Mouse (Mus musculus) common myeloid progenitor, adult 5-6 weeks (primary cell): ENCODE measurements at regions not wholly inside any gene's neighbourhood (a gene's known extent, or its start where the extent isn't known, plus 50 kb on each side); places are given as distances from the start of the nearest gene placed in this dataset.

Experiments
- ATAC-seq: replicated peaks from 2 replicates; pipeline ENCODE4 v1.8.0; 2016; ENCODE audit warnings: low read depth, mild to moderate bottlenecking, moderate TSS enrichment, inconsistent platforms; ENCODE audit not compliant: poor library complexity, severe bottlenecking

DNA sequence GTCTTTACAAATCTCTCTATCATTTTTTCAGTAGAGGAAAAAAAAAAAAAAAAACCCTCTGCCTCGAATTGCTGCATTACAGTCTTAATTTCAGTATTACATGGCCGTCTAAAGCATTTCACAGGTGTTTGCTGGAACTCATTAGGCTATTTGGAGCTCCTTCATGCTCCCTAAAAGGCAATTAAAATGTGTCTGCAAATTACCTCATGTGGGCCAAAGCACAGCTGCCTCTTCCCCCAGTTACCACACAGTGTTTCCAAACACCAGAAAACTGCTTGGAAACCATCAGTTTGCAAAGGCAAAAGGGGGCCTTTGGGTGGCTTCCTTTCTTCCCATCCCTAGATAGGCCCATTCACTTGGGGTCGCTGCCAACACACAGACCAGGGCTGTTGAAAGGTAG is 435.6 kb upstream of the Tenm2 start:
- ATAC-seq: no peak

DNA sequence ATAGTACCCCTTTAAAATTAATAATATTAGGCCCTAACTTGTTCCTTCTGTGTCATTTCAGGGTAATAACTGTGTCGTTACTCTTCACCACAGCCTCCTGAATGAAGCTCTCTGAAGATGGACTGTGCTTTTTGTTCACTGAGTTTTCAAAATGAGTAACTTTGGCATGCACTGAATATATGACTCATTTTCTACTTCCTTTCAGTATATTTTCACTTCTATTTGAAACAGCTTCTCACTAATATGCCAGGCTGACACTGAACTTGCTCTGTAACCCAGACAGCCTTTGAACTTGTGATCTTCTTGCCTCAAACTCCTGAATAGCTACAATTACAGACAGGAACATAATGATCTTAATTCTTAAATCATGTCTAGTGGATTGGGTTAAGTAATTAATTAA is 431.2 kb upstream of the Tenm2 start:
- ATAC-seq: no peak

DNA sequence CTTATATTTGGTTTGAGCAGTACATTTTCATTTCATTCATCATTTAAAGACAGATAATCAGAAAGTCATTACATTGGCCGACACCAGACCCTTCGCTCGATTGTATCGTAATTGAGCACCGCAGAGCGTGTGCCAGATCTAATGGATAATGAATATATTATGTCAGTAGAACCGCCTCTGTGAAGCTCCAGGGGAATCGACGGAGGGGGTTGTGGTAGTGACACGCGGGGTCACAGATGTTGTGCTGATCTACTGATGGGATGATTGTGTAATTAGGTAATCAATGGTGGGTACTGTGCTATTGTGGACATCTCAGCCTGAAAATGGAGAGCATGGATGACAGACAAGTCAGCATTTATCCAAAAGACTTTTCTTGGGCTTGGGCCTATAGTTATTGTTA is 414.3 kb upstream of the Tenm2 start:
- no peak for ATAC-seq

DNA sequence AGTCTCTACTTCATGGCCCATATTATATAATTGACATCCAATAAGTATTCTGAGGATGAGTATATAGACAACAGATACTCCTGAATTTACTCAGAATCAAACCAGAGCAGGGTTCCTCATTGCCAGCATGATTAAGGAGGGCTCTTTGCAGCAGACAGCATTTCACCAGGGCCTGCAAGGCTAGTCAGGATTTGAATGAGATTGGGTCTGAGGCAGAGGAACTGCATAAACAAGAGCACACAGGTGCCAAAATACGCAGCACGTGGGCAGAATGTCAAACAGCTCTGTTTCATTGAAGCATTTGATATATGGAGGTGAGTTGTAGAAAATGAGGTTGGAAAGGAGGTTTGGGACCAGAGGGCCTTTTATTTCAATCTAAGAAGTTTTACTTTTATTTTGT is 387.5 kb upstream of the Tenm2 start:
- no peak for ATAC-seq

DNA sequence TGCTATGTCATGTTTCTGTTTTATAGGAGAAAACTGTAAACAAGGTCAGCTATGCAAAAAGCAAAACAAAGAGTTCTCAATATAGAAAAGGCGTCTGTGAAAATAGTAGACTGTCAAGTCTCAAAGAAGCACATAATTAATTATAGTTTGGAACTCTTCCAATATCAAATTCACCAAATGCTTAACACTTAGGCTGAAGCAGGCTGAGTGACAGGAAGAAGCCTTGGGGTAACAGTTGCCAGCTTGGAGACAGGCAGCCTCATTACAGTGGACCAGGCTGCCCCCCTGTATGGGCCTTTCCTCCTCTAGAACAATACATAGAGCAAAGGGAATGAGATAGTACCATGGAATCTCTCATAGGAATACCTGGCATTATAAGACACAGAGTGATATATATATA is 364.8 kb upstream of the Tenm2 start:
- no peak for ATAC-seq

DNA sequence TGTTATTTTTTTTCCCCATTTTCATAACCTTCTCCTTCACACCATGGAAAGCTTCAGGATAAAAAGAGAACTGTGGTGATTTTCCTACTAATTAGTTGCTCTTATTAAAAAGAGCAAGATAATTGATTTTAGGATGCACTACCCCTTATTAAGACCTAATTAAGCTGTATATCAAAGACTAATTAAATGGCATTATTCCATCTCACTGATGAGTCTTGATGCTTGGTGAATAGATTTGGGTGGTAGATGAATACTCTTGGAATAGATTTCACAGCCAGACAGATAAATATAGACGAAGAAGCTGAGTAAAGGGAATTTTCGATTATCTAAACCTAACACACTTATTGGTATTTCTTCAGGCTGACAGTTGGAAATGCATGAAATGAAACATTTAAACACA is 346.5 kb upstream of the Tenm2 start:
- no peak for ATAC-seq

DNA sequence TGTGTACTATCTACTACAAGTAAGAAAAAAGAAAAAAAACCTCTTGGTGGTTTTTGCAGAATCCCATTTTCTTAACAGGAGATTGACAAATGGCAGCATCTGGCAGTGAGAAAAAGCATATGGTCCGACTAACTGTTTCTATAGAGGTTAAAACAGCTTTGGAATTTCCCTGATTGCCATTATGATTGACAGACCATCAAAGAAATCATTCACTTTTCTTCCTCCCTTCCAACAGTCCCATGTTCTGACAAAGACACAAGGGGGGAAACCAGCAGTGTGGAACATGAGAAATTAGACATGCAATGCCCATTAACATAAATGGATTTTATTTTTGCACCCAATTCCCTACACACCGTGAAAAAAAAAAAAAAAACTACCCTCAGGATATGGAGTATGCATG is 297.9 kb upstream of the Tenm2 start:
- no peak for ATAC-seq

DNA sequence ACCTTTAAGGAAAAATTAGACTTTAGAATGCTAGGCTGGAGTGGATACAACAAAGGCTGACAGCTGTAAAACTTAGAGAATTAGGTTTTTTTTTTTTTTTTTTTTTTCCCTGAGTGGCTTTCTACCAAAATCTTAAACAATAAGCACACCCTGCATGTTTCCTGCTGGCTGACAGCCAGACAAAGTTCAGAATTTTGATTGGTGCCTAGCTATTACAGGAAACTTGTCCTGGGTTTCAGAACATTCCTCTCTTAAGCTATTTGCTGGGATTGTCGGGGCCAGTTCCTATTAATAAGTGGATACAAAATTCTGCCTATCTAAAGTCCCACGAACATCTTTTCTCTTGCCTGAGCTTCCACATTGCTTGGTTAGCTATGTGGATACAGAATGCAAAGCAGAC is 296.7 kb upstream of the Tenm2 start:
- ATAC-seq: no peak

DNA sequence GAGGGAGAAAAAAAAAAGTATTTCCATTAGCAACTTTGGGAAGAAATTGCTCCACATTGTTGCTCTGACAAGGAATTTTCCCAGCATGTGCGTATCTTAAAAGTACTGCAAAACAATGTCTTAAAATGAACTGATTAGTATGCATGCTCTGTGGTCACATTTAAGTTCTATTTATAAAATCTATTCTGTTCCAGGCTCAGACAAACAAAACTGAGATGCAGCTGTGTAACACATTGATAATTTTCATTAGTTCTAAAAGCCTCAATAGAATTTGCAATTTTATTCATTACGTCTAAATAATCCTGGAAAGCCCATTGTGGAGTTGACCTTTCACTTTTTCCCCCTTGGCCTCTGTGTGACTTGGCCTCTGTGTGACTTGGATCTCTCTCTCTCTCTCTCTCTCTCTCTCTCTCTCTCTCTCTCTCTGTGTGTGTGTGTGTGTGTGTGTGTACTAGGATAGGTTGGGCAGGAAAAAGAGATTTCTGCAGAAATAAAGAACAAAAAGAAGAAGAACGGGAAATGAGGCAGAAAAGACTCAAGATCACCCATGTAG is 262.8 kb upstream of the Tenm2 start:
- no peak for ATAC-seq

DNA sequence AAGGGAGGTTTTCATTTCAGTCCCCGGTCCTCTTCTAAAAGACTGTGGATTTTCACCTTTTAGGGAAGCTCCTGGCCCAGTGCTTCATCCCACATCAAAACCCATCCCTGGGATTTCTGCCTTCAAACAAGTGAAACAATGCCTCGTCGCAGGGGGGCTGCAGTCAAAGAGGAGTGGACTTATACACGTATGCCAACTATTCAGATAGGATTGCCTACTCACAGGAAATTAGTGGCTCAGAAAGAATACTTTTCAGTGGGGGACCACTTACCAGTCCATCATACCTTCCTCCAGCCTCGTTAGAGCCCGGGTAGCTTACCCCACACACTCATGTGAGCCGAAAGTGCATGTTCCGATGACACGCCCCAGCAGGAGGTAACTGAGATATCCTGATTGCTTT is 262.1 kb upstream of the Tenm2 start:
- ATAC-seq: no peak

DNA sequence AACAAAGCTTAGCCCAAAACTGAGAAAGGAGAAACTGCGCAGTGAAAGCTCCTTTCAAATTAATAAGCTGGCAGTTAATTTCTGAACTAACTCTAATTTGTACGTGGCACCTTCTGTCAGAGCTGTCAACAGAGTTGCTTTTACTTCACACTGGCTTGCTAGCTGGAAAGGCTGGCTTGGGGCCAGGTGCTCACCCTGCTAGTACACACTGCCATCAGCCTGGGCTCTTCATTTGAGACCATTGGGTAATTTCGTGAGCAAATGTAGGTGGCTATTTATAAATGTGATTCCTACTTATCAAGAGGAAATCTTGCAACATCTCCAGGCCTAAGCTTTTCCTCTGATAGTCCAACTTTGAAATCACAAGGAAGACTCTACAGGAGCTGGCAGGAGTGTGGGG is 244.5 kb upstream of the Tenm2 start:
- ATAC-seq: no peak

DNA sequence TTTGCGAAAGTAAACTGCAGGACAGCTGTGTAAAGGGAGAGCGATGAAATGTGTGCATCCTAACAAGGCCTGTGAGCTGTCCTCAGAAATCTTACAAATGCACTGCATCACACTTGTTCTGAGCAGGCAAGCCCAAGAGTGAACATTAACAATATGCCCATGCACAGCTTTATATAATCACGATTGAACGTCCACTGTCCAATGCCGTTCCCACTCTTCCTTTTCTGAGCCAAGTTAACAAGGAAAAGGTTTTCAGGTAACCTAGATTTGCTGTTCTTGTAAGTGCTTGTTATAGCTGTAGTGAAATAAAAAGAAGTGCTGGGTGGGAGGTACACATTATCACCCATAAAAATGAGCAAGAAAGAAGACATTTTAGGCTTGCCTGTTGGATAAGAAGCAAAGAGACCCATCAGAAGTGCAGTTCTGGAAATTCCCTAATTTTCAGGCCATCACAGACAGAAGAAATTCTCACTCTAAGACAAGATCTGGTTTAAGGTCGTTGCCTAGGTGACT is 243.3 kb upstream of the Tenm2 start:
- no peak for ATAC-seq

DNA sequence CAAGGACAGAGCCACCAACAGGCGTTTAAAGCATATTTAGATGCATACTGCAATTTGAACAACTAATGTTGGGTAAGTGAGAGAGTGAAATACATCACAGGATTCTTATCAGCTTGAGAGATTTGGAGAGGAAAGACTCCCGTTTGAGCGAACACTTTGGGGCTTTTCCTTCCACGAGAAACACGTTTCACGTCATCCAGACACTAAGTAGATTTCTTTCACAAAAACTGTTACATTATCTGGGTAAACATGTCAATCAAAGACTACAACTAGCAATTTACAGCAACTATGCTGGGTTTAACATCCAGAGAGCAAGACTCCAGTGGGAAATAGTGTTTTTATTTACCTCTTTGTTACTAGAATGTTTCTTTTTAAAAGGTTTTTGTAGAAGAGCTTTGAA is 238.3 kb upstream of the Tenm2 start:
- ATAC-seq: no peak

DNA sequence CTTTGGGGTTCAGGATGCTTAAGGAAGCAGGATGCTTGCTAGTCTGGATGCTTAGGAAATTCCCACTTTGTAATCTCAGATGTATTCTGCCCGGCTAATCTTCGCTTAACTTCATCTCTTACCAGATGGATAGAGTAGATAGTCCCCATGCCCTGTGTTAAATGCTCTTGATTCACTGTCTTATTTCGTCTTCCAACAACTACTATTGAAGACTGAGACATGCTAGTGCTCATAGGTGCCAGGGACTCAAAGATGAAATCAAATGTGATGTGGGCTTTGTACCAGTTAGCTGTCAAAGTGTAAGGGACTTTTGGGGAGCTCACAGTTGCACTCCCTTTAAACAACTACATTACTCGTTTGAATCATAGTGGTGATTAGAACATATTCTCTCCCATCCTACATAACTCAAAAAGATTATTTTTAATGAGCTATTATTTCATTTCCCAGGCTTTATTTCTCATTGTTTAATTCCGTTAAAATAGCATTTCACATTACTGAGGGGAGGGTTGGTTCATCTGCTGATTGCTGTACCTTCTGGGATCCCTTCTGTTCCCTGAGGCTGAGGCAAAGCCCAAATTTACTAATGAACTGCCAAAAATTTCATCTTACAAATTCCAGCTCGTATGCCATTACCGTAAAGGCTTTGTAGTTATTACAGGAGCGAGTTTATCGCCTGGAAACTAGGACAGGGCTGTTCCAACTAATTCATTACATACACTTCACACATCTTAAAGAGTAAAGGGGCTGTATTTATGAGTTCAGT is 228.1 kb upstream of the Tenm2 start:
- ATAC-seq: no peak

DNA sequence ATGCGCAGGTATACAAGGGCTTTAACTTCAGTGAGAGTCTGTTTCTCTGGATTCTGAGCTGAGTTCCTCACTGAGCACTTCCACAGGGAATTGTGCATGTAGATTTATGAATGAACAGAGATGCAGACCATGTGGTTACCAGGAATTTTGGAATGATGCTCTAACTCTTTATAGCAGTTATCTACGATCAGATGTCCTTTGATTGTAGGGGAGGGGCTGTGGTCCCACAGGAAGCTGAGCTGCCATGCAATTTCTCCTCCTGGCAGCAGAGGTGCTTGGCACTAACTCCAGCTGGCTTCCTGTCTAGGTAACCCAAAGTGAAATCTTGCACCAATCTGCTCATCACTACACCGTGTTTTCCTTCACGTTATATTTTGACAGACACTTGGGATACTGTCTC is 226.6 kb upstream of the Tenm2 start:
- no peak for ATAC-seq

DNA sequence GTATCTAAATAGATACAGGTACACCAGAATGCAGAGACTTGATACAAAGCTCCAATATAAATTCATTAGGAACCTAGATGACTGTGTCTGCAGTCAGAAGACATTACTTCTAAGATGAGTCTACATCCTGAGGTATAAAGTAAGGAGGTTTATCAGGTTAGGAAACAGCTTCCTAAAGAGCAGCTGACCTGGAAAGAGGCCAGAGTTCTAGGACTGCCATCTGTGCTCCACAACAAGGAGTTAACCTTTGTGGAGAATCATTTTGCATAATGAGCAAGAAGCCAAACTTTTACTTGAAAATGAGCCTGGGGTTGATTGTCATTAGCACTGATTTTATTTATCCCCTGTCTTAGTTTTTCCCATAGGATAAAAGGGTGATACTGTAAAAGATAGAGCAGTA is 211.6 kb upstream of the Tenm2 start:
- no peak for ATAC-seq

DNA sequence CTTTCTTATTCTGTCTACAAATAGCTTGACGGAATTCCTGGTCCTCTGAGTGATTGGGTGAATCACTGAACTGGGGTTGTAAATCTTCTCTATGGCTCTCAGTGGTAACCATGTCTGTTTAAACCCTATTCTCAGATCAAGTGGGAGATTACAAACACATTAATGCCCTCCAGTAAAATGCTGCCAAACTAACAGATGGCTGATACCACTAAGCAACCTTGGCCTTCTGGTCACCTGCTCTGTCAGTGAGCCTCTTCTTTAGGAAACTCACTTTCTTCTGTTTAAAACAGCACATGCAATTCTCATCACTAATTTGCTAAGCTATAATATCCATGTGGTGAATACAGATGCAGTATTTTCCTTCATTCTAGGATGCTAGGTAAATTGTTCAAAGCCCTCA is 210.9 kb upstream of the Tenm2 start:
- no peak for ATAC-seq

DNA sequence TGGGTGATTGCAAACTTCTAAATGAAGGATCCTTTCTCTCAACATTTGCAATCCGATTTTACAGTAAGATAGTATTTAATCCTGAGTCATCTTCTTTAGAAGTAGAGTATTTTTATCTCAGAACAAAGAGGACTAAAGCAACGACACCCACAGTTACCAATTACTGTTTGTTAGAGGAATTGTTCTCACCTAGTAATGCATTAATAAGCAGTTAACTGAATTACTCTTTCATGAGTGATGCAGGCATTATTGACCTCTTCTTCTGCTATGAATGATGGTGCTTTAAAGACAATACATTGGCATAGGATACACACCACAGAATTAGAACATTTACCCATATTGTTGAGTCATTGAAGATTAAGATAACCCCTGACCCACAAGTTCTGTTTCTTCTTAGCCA is 207.0 kb upstream of the Tenm2 start:
- no peak for ATAC-seq

DNA sequence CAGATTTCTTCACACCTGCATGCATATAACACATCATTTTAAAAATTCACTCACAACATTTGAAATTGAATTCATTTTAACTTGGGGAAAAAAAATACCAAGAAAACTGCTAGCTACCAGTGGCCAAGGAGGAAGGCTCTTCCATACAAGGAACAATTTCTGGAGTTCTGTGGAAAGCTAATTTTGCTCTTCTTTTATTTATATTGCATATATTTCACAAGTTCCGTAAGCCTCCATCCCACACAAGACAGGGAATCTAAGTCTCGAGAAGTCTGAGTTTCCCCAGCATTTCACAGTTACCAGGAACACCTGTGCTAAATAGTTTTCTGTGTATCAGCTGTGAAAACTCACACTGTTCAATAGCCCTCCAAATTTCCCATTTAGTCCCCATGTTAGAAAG is 198.8 kb upstream of the Tenm2 start:
- no peak for ATAC-seq

DNA sequence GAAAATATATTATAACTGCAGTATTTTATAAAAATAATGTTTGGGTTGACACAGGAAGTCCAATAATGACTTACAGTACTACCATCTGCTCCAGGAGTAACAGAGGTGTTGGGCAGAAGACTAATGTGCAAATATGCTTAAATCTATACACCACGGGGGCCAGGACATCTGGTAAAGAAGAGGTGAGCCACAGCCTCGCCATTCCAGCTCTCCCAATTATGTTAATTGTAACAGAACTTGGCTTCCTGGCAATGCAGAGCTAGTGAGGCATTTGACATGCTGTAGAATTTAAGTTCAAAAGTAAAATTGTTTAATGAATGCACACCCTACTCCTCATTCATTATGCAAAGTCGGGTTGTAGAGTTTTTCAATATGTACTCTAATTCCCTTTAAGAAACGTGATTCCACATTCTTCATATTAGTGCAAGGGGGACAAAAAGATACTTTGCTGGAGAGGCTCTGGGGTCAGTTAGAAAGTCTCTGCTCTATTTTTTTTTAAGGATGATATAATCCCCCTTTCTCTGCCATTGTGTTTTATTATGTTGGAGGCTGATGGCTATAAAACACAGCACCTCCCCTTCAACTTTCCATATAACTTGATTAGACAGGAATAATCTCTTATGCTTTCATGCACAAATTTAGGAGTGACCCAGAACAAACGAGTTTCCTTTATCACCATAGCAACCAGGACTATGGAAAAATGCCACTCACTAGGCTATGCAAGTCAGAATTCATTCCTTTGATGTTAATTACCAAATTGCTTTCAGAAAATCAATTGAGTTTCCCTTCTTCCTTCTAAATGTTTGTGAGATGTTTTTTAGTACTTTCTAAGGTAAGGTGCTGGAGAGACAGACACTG is 188.8 kb upstream of the Tenm2 start:
- no peak for ATAC-seq

DNA sequence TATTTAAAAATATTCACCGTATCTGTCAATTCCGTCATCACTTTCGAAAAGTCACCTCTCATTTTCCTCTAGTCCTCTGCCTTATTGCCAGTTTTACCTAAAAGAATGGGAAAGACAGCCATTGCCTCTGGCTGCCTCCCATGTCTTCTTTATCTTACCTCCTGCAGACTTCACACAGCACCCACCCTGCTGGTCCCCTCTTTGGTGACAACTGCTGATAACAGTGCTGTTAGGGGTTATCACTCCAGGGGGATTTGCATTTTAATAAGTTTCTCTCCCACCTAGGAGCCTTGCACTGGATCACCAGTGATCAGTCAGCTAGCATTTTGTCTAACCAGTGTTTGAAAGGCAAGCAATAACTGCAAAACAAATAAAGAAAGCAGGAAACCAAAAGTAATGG is 177.1 kb upstream of the Tenm2 start:
- no peak for ATAC-seq
